Mouse (Mus musculus) T-cell, adult 2 months (primary cell): Measurements from ENCODE around the gene Sfxn2.

ENCODE experiments used
- DNase-seq: peaks from one replicate; pipeline ENCODE4 v3.0.0; 2022; ENCODE audit warnings: low spot score

Gene Sfxn2

GRCm38 (mm10) chr19:46599375-46600256, 26.5 kb downstream of the Sfxn2 start:
- DNase-seq, result no peak

DNA sequence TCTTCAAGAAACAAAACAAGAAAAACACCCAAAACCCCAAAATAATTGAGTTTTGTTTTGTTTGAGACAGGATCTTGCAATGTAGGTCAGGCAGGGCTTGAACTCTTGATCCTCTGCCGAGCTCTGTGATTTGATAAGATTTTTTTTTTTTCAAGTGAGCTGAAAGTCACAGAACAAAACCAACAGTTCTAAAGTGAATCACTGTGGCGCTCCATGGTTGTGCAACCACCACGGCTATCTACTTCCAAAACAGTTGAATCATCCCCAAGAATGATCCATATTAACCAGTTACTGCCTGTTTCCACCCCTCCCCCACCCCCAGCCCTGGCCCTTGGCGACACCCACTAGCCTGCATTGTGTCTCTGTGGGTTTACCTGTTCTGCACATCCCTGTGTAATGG, 27.2 kb downstream of the Sfxn2 start:
- DNase-seq, result no peak

DNA sequence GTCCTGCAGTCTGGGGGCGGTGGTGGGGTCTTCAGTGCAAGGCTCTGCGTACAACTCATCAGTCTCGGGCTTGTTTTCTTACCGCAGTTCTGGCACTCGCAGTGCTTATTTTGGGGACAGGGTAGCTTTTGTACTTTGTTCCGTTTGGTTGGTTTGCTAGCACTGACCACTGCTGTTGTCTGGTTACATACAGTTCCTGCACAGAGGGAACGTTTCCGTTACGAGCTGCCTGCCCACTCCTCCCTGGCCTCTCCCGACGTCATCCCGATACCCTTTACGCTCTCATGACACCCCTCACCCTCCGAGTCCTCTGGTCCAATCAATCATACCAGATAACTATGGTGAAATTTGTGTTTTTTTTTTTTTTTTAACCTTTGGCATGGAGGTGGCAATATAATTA, 28.3 kb downstream of the Sfxn2 start:
- no peak for DNase-seq

- no peak for DNase-seq
Measured at GRCm38 (mm10) chr19:46602406-46602805, 29.2 kb downstream of the Sfxn2 start.

DNA sequence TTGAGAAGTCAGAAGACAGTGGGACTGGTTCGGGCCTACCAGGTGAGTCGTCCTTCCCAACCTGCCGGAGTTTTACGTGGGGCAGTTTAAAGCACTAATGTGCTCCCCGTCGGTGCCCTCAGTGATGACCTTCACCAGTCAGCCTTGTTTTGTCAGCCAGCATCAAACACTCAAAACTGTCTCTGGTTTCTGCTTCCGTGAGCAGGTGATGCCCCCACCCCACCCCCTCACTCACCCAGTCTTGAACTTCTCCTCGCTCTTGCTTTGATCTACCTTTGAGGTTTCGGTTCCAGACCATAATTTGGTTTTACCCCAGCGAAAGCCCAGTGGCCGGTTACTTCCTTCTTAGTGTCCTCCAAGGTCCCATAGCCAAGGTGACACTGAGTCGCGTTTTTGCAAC, 33.6 kb downstream of the Sfxn2 start:
- DNase-seq, result peak; percentile 52

GRCm38 (mm10) chr19:46607424-46607823, 34.3 kb downstream of the Sfxn2 start:
- DNase-seq, result peak; percentile 65

DNA sequence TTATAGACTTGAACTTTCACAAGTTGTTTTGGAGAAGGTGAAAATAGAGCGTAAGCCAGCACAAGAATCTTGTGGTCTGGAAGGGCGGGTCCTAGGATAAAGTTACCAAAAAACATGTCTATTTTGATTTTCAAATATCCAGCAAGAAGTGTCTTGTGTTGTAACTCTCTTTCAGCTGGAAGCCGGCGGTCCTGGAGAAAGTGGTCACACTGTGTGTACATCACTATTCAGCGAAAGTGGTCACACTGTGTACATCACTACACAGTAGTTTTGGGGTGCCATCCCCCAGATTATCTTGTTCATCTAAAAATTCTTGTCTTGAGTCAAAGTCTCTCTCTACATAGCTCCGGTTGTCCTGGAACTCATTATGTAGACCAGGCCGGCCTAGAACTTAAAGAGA, 35.0 kb downstream of the Sfxn2 start:
- DNase-seq, result no peak

GRCm38 (mm10) chr19:46616378-46616777, 43.2 kb downstream of the Sfxn2 start:
- DNase-seq, result no peak

DNA sequence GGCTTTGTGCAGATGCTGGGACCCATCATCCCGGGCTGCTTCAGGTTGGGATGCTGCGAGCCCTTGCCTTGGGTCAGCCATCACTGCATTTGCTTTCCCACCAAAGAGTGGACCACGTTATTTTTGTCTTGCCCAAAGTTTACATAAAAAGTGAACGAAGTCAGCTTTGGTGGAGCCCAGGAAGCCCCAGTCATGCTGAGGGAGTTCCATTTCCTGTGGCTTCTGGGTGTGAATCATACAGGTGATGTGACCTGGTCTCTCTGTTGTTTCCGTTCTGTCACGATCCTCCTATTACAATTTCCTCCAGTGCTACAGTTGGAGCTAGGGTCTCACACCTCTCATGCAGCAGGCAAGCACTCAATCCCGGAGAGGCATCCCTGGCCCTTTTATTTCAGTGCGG, 44.2 kb downstream of the Sfxn2 start:
- peak; percentile 63 for DNase-seq

DNA sequence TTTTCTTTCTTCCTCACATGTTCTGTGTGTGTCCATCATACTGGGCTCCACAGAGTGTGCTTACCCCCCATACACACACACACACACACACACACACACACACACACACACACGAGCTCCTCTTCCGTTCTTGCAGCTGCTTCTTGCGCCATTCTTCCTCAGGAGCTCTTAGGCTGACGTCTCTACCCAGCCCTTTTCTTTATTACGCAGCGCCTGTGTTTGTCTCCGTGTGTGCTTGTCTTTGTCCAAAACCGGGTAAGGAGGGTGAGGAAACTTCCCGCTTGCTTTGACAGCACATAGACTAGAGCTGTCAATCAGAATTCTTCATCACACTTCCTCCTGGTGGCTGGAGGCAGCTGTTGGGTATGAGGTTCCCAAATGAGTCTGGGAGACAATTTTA, 45.2 kb downstream of the Sfxn2 start:
- peak; percentile 52 for DNase-seq

GRCm38 (mm10) chr19:46619001-46619400, 45.8 kb downstream of the Sfxn2 start:
- peak; percentile 16 for DNase-seq

GRCm38 (mm10) chr19:46619518-46619917, 46.4 kb downstream of the Sfxn2 start:
- no peak for DNase-seq

GRCm38 (mm10) chr19:46620016-46620808, 47.0 kb downstream of the Sfxn2 start:
- peak; percentile 83 for DNase-seq

- no peak for DNase-seq
Measured at GRCm38 (mm10) chr19:46621236-46622183, 48.3 kb downstream of the Sfxn2 start.

DNA sequence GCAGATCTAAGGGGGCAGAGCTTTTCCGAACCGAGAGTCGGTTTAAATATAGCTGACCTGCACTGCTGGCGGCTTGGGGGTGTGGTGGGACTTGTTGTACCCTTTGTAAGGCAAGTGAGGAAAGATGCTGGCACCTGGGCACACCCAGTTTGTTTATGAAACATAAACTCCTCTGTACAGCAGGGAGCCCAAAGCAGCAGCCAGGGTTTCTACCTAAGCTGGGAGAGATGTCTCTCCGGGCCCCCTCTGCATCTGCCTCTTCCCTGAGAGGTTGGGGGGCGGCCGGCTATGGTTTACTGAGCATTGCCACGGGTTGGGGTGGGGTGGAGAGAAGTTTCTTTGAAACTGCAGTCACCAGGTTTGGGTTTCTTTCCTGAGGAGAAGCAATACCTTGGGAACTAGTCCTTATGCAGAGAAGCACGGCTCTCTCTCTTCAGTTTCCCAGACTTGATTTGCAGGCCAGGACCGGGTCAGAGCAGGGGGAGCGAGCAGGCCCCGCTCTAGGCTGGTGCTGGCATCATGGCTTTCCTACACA, 49.6 kb downstream of the Sfxn2 start:
- no peak for DNase-seq

GRCm38 (mm10) chr19:46623194-46623667, 50.1 kb downstream of the Sfxn2 start:
- DNase-seq, result no peak

DNA sequence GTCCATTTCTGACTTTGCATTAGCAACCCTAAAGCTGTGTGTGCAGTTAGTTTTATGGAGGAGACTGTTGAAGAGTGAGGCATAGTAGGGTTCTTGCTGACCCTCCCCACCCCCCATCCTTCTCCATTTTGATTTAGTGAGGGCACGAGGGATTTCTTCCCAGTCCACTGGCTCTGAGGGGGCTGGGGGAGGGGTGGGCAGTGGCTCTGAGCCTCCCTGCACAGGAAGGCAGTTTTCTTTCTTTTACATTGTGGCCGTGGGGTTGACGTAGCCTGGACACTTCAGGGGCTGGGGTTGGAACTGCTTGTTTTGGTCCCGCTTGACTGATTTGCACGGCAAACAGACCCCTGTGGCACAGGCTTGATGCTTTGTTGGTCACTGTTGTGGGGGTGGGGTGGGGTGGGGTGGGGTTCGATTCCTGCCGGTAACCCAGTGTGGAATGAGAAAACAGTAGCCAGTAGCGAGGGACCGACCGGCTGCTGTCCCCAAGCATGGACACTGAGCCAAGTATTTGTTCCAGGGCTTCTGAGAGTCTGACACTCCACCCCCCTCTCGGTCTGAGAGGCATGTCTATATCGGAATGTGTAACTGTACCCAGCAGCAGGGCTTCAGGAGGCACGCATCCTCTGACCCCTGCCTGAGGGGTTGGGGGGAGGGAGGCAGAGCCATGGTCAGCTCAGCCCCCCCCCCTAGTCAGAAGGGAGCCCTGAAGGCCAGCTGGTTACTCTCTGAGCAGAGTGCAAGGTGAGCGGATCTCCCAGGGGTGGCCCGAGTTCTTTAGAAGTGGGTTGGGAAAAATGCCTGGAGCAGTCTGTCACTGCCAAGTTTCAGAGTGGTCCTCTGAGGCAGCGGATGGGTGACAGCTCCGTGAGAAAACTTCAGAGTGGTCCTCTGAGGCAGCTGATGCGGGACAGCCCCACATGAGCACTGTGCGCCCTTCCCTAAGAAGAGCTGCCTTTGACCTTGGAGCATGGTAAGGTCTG, 50.9 kb downstream of the Sfxn2 start:
- no peak for DNase-seq

- no peak for DNase-seq
Measured at GRCm38 (mm10) chr19:46625015-46625414, 51.9 kb downstream of the Sfxn2 start.

DNA sequence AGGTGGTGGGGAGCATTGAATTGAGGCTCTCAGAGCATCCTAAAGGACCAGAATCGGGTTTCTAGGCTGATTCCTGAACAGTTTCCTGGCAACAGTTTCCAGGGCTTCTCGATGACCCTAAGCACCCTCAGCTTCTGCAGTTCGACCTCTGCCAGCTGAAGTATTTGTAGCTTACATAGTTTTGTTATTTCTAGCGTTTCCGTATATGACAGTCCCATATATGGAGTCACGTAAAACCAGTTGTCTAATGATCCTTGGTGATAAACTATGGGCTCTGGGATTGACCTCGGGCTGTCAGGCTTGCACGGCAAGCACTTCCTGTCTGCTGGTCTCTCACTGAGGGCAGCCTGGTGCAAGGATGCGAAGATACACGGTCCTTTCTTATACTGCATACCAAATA, 52.4 kb downstream of the Sfxn2 start:
- DNase-seq, result no peak

- DNase-seq, result no peak
Measured at GRCm38 (mm10) chr19:46628403-46628802, 55.2 kb downstream of the Sfxn2 start.
